Mouse (Mus musculus) MEL (cell line): ENCODE results near the gene Tmem161a. TPM values are rescaled to one million over a fixed set of nuclear protein-coding genes. Genes with fewer than 3 reads are reported as not detected.
A peak's percentile ranks its signal among the peaks of the same experiment; 100 is the strongest.

Source experiments
- DNase-seq: peaks from one replicate; pipeline ENCODE4 v3.0.0; 2011; ENCODE audit warnings: low read depth, low spot score
- H3K27ac ChIP-seq: 2 replicates; pipeline ENCODE4 v1.5.1; 2012; ENCODE audit warnings: low read depth, mild to moderate bottlenecking, control low read depth, low read length, moderate library complexity; ENCODE audit not compliant: control insufficient read depth
- H3K27me3 ChIP-seq, 2 experiments: fragments of 150-350 bp in 1 of 2; sonication (generic) in 1 of 2; 2 replicates each; pipeline ENCODE4 v1.6.1; 2012; ENCODE audit warnings: low read length in 2 of 2, mild to moderate bottlenecking in 2 of 2, improper control_type of control experiment in 1 of 2, moderate library complexity in 1 of 2; ENCODE audit not compliant: insufficient read depth in 2 of 2, control insufficient read depth in 1 of 2
- H3K36me3 ChIP-seq, 2 experiments: 2 replicates each; pipeline ENCODE4 v1.6.1; 2012 to 2014; ENCODE audit warnings: low read length in 2 of 2, improper control_type of control experiment in 1 of 2, inconsistent platforms in 1 of 2, mild to moderate bottlenecking in 1 of 2; ENCODE audit not compliant: insufficient read depth in 2 of 2, control insufficient read depth in 1 of 2
- H3K4me1 ChIP-seq, 2 experiments: fragments of 150-350 bp in 1 of 2; sonication (generic) in 1 of 2; 2 replicates each; pipeline ENCODE4 v1.6.1; 2012; ENCODE audit warnings: low read length in 2 of 2, improper control_type of control experiment in 1 of 2, mild to moderate bottlenecking in 1 of 2; ENCODE audit not compliant: insufficient read depth in 2 of 2, control insufficient read depth in 1 of 2
- H3K4me3 ChIP-seq, 2 experiments: fragments of 150-350 bp in 1 of 2; sonication (generic) in 1 of 2; 2 replicates each; pipeline ENCODE4 v1.5.1; 2012; ENCODE audit warnings: low read depth in 2 of 2, low read length in 2 of 2, mild to moderate bottlenecking in 2 of 2, moderate library complexity in 2 of 2, control low read depth in 1 of 2, improper control_type of control experiment in 1 of 2; ENCODE audit not compliant: control insufficient read depth in 1 of 2, insufficient read depth in 1 of 2
- H3K79me2 ChIP-seq: 2 replicates; pipeline ENCODE4 v1.6.1; 2012; ENCODE audit warnings: mild to moderate bottlenecking, low read length, moderate library complexity; ENCODE audit not compliant: control insufficient read depth, poor library complexity, insufficient read depth
- H3K9ac ChIP-seq: 2 replicates; pipeline ENCODE4 v1.6.1; 2012; ENCODE audit warnings: low read depth, mild to moderate bottlenecking, control low read depth, low read length, moderate library complexity; ENCODE audit not compliant: control insufficient read depth, poor library complexity, severe bottlenecking
- H3K9me3 ChIP-seq: fragments of 150-350 bp; sonication (generic); replicated peaks from 2 replicates; pipeline ENCODE4 v1.6.1; 2012; ENCODE audit warnings: mild to moderate bottlenecking, low read length, improper control_type of control experiment, moderate library complexity; ENCODE audit not compliant: insufficient read depth
- ETS1 ChIP-seq: IDR thresholded peaks from 2 replicates; pipeline ENCODE4 v1.6.1; 2012; ENCODE audit warnings: low read depth, mild to moderate bottlenecking, inconsistent platforms, low read length, improper control_type of control experiment, moderate library complexity
- HCFC1 ChIP-seq: IDR thresholded peaks from 2 replicates; pipeline ENCODE4 v1.6.1; 2012; ENCODE audit warnings: low read depth, mild to moderate bottlenecking, inconsistent platforms, low read length, improper control_type of control experiment, moderate library complexity
- KAT2A ChIP-seq: conservative IDR thresholded peaks from 2 replicates; pipeline ENCODE4 v1.6.1; 2012; ENCODE audit warnings: low read depth, low read length, improper control_type of control experiment, inconsistent platforms
- MYB ChIP-seq: IDR thresholded peaks from 2 replicates; pipeline ENCODE4 v1.6.1; 2011; ENCODE audit warnings: mild to moderate bottlenecking, low read depth, low read length, improper control_type of control experiment
- MYC ChIP-seq: IDR thresholded peaks from 2 replicates; pipeline ENCODE4 v1.6.1; 2011; ENCODE audit warnings: low read depth, mild to moderate bottlenecking, low read length, improper control_type of control experiment, moderate library complexity
- NELFE ChIP-seq: IDR thresholded peaks from 2 replicates; pipeline ENCODE4 v1.6.1; 2011; ENCODE audit warnings: low read depth, low read length, improper control_type of control experiment
- NRF1 ChIP-seq: IDR thresholded peaks from 2 replicates; pipeline ENCODE4 v1.6.1; 2014; ENCODE audit warnings: low read depth, mild to moderate bottlenecking, inconsistent platforms, low read length, improper control_type of control experiment, moderate library complexity; ENCODE audit not compliant: poor library complexity, insufficient read depth, severe bottlenecking
- POLR2A ChIP-seq, 2 experiments: IDR thresholded peaks; 2 replicates each; pipeline ENCODE4 v1.6.1; 2011 to 2012; ENCODE audit warnings: low read length in 2 of 2, mild to moderate bottlenecking in 2 of 2, control low read depth in 1 of 2, improper control_type of control experiment in 1 of 2, low read depth in 1 of 2, moderate library complexity in 1 of 2; ENCODE audit not compliant: control insufficient read depth in 1 of 2, insufficient read depth in 1 of 2, poor library complexity in 1 of 2
- POLR2AphosphoS5 ChIP-seq: IDR thresholded peaks from 2 replicates; pipeline ENCODE4 v1.6.1; 2012; ENCODE audit warnings: low read depth, borderline replicate concordance, mild to moderate bottlenecking, inconsistent platforms, low read length, moderate library complexity, mixed read lengths
- RAD21 ChIP-seq: IDR thresholded peaks from 2 replicates; pipeline ENCODE4 v1.6.1; 2011; ENCODE audit warnings: mild to moderate bottlenecking, low read depth, low read length, improper control_type of control experiment
- SIN3A ChIP-seq: IDR thresholded peaks from 2 replicates; pipeline ENCODE4 v1.6.1; 2012; ENCODE audit warnings: low read length, improper control_type of control experiment, inconsistent platforms
- USF2 ChIP-seq, 2 experiments: IDR thresholded peaks; 2 replicates each; pipeline ENCODE4 v1.6.1; 2011 to 2012; ENCODE audit warnings: improper control_type of control experiment in 2 of 2, low read length in 2 of 2, borderline replicate concordance in 1 of 2, inconsistent platforms in 1 of 2, low read depth in 1 of 2, mild to moderate bottlenecking in 1 of 2; ENCODE audit not compliant: insufficient read depth in 1 of 2
- ZKSCAN1 ChIP-seq: IDR thresholded peaks from 2 replicates; pipeline ENCODE4 v1.6.1; 2012; ENCODE audit warnings: low read depth, mild to moderate bottlenecking, inconsistent platforms, low read length, improper control_type of control experiment, moderate library complexity
- polyA plus RNA-seq, 2 experiments: library from polyadenylated mRNA; stranded (reverse) in 1 of 2; unstranded in 1 of 2; fragments of >175 nt in 1 of 2; fragments of >200 nt in 1 of 2; gene quantifications; 2 replicates each; pipeline versions ENCODE4 v1.2.1 to v1.2.4; 2012; ENCODE audit warnings: low replicate concordance in 2 of 2, low read depth in 1 of 2; ENCODE audit not compliant: insufficient read length in 2 of 2, insufficient read depth in 1 of 2, missing spikeins in 1 of 2
- total RNA-seq: library from RNA; depleted of rRNA; stranded (reverse); fragments of 300-350 nt; gene quantifications from 2 replicates; pipeline ENCODE4 v1.2.3, GENCODE M21; 2012

Tmem161a gene
- total and polyA plus RNA-seq, 3 experiments = 50.7 to 51.4 TPM; not detected in 1

- TF ChIP-seq MYB (peak; percentile 81), USF2 (IDR thresholded peaks at IDR 0.05; ENCODE audit: borderline replicate concordance in 1 of 2, insufficient read depth in 1 of 2, low read depth in 1 of 2, low read length in 2 of 2) (no peak), POLR2A (IDR thresholded peaks at IDR 0.05; ENCODE audit: control insufficient read depth in 1 of 2, insufficient read depth in 1 of 2, low read depth in 1 of 2, low read length in 2 of 2, poor library complexity in 1 of 2) (peak; percentile 57 to 77), KAT2A (no peak; the same call in 1 of the 2 replicates), NELFE (peak; percentile 73), NRF1 (peak; percentile 98; the same call in 1 of the 2 replicates), ZKSCAN1 (no peak; the same call in 1 of the 2 replicates), SIN3A (peak; percentile 97), ETS1 (no peak)
Observed at GRCm38 (mm10) chr8:70139026-70139857, 32.9 kb upstream of the Tmem161a start, which contains the start of the genes Rfxank, Borcs8 and Mef2b (continued).

- Histone ChIP-seq H3K9me3 (no peaks in the 10 kb centered on the region), H3K79me2 (peaks cover 11% of the 10 kb centered on the region), H3K27me3 (no peaks in the 10 kb centered on the region), H3K4me3 (peak overlapping the region; percentile 92 to 94), H3K36me3 (peaks cover 0 to 3% of the 10 kb centered on the region in 2 experiments; a peak in 2 of 4 replicates), H3K27ac (peak overlapping the region; percentile 95), H3K4me1 (peaks cover 4 to 15% of the 10 kb centered on the region in 2 experiments; a peak in 2 of 4 replicates), H3K9ac (peak overlapping the region; percentile 88)
- TF ChIP-seq POLR2A (IDR thresholded peaks at IDR 0.05; ENCODE audit: control insufficient read depth in 1 of 2, insufficient read depth in 1 of 2, low read depth in 1 of 2, low read length in 2 of 2, poor library complexity in 1 of 2) (0 out of 4 replicates have a peak, but pooled peaks of 1 of the 2 experiments have one; percentile 5), POLR2AphosphoS5 (no peak), HCFC1 (no peak), RAD21 (no peak), MYC (no peak), MYB (no peak)
- no peak for DNase-seq
Observed at GRCm38 (mm10) chr8:70139981-70140380, 32.2 kb upstream of the Tmem161a start.
